Mouse (Mus musculus) hindbrain, embryonic 12.5 days (tissue): ENCODE measurements at regions not wholly inside any gene's neighbourhood (a gene's known extent, or its start where the extent isn't known, plus 50 kb on each side); places are given as distances from the start of the nearest gene placed in this dataset.

Experiments used
- ATAC-seq: fragments of 200-750 bp; cut with Nextera tagmentation; 2 replicates; pipeline ENCODE4 v1.8.0; 2017; ENCODE audit warnings: moderate TSS enrichment; ENCODE audit not compliant: low FRiP score
- H3K27ac ChIP-seq: fragments of 300-500 bp; sonication (generic); 2 replicates; pipeline ENCODE4 v1.5.1; 2016; ENCODE audit warnings: mild to moderate bottlenecking
- H3K27me3 ChIP-seq: fragments of 300-500 bp; sonication (generic); 2 replicates; pipeline ENCODE4 v1.6.1; 2016; ENCODE audit warnings: mild to moderate bottlenecking
- H3K36me3 ChIP-seq: fragments of 300-500 bp; sonication (generic); 2 replicates; pipeline ENCODE4 v1.6.1; 2016; ENCODE audit warnings: mild to moderate bottlenecking
- H3K4me1 ChIP-seq: fragments of 300-500 bp; sonication (generic); 2 replicates; pipeline ENCODE4 v1.6.1; 2016
- H3K4me2 ChIP-seq: fragments of 300-500 bp; sonication (generic); replicated peaks from 2 replicates; pipeline ENCODE4 v1.6.1; 2016; ENCODE audit warnings: mild to moderate bottlenecking
- H3K4me3 ChIP-seq: fragments of 300-500 bp; sonication (generic); 2 replicates; pipeline ENCODE4 v1.5.1; 2016; ENCODE audit warnings: mild to moderate bottlenecking
- H3K9ac ChIP-seq: fragments of 300-500 bp; sonication (generic); 2 replicates; pipeline ENCODE4 v1.6.1; 2016; ENCODE audit warnings: mild to moderate bottlenecking, moderate library complexity
- H3K9me3 ChIP-seq: fragments of 300-500 bp; sonication (generic); replicated peaks from 2 replicates; pipeline ENCODE4 v1.6.1; 2016; ENCODE audit warnings: mild to moderate bottlenecking
- WGBS: fragments of 180-500 bp; shearing (Covaris S2); methylation state at CpG from one replicate; pipeline ENCODE4 v1.1.7; 2016; 5-methylcytosine and 5-hydroxymethylcytosine counted together

DNA sequence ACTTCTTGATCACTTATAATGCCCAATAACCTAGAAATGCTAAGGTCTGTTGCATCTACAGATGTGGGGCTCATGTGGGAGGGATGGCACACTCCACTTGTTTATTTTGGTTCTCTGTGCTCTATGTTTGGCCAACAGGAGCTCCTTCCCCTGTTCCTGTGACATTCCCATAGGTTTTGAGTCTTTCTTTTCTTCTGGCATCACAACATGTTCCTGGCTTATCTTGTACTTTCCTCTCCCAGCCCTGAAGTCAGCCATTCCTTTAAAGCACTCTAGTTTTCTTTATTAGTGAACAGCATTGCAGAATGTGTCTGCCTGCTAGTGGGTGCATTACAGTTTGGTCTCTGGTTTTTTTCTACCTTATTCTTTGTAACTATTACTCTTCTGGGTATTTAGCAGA, 92.6 kb upstream of the Stc2 start:
- ATAC-seq = no peak
- H3K4me3 ChIP-seq = no peak overlapping the region

DNA sequence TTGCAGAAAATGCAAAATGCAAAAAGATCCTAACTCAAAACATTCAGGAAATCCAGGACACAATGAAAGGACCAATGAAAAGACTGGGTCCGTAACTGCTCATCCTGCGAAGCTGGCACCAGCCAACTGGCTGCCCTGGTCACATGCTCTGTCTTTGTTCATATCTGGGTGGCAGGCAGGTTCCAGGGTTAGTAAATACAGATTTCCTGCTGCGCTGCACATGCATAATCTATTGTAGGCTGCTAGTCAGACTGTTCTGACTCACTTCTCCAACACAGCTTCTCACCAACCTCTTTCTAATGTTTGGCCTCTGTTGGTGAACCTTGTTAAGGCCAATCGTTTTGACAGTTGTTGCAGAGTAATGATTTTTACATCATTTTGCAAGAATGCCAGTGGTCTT, 92.0 kb upstream of the Stc2 start:
- WGBS = 91% methylated on average over 4 of the region's 4 CpGs
- H3K27me3 ChIP-seq = no peaks in the 10 kb centered on the region
- no peak overlapping the region for H3K4me2 ChIP-seq
- H3K4me1 ChIP-seq = no peaks in the 10 kb centered on the region
- no peak for ATAC-seq
- H3K36me3 ChIP-seq = no peaks in the 10 kb centered on the region
- no peak overlapping the region for H3K9ac ChIP-seq
- H3K9me3 ChIP-seq = no peaks in the 10 kb centered on the region
- H3K4me3 ChIP-seq = no peak overlapping the region
- H3K27ac ChIP-seq = no peak overlapping the region

More for the DNA sequence above, 92.6 kb upstream of the Stc2 start:
- Histone ChIP-seq H3K9ac (no peak overlapping the region), H3K27ac (no peak overlapping the region), H3K36me3 (no peaks in the 10 kb centered on the region), H3K4me2 (no peak overlapping the region), H3K27me3 (no peaks in the 10 kb centered on the region), H3K4me1 (no peaks in the 10 kb centered on the region), H3K9me3 (no peaks in the 10 kb centered on the region)

DNA sequence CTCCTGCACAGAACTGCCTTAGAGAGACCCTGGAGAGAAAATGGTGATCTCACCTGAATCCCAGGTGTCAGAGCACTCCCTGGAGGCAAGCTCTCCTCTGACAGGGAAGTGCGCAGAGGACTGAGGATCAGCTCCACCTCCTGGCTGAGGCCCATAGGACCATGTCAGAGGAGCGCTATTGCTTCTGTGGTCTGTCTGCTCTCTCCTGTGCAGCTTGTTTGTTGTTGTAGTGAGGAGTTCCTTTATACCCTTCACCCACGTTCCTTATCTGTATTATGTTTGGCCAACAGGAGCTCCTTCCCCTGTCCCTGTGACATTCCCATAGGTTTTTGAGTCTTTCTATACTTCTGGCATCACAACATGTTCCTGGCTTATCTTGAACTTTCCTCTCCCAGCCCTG, 91.5 kb upstream of the Stc2 start:
- no peaks in the 10 kb centered on the region for H3K36me3 ChIP-seq
- H3K4me3 ChIP-seq = no peak overlapping the region
- H3K9me3 ChIP-seq = no peaks in the 10 kb centered on the region
- H3K9ac ChIP-seq = no peak overlapping the region
- H3K4me2 ChIP-seq = no peak overlapping the region
- no peak overlapping the region for H3K27ac ChIP-seq
- no peak for ATAC-seq
- 78% methylated on average over 3 of the region's 3 CpGs for WGBS
- no peaks in the 10 kb centered on the region for H3K4me1 ChIP-seq
- H3K27me3 ChIP-seq = no peaks in the 10 kb centered on the region

DNA sequence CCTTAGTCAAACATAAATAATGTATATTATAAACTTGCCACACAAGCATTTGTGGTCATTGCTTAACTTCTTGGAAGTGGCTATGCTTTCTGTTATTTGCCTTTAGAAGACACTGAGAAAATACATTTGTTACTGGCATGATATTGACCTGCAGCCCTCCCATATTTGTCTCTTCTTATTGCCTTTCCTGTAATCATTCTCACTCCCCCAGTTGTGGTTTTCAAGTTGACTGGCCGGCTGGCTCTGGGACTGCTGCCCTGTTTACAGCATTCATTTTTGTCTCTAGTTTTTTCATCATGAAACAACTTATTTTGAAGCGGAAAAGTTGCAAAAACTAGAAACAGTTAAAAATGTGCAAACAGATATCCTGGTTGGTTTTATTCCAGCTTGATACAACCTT, 57.5 kb upstream of the Stc2 start:
- no peak overlapping the region for H3K27ac ChIP-seq
- ATAC-seq = no peak
- H3K4me2 ChIP-seq = no peak overlapping the region
- H3K4me1 ChIP-seq = no peaks in the 10 kb centered on the region
- H3K9ac ChIP-seq = no peak overlapping the region
- H3K27me3 ChIP-seq = no peaks in the 10 kb centered on the region
- H3K36me3 ChIP-seq = no peaks in the 10 kb centered on the region
- no peak overlapping the region for H3K4me3 ChIP-seq
- WGBS = 80% methylated on average over 2 of the region's 2 CpGs
- H3K9me3 ChIP-seq = no peaks in the 10 kb centered on the region
